Mouse (Mus musculus) thymus, adult 2 months (tissue): ENCODE measurements around the gene Myo1g. TPM values are rescaled to one million over a fixed set of nuclear protein-coding genes. Genes with fewer than 3 reads are reported as not detected.

Source experiments
- DNase-seq: peaks from one replicate; pipeline ENCODE4 v3.0.0; 2021
- H3K27ac ChIP-seq: fragments of 200-500 bp; 2 replicates; pipeline ENCODE4 v1.5.1; 2012; ENCODE audit warnings: low read length, control low read depth; ENCODE audit not compliant: control insufficient read depth, insufficient read depth
- H3K27me3 ChIP-seq: fragments of 200-500 bp; 2 replicates; pipeline ENCODE4 v1.6.1; 2012; ENCODE audit warnings: mild to moderate bottlenecking, low read length, moderate library complexity, mixed read lengths; ENCODE audit not compliant: control insufficient read depth, insufficient read depth
- H3K36me3 ChIP-seq: fragments of 200-500 bp; 2 replicates; pipeline ENCODE4 v1.6.1; 2012; ENCODE audit warnings: mild to moderate bottlenecking, low read length, moderate library complexity; ENCODE audit not compliant: control insufficient read depth, insufficient read depth
- H3K4me1 ChIP-seq: fragments of 200-500 bp; replicated peaks from 2 replicates; pipeline ENCODE4 v1.6.1; 2012; ENCODE audit warnings: low read length; ENCODE audit not compliant: control insufficient read depth, insufficient read depth
- H3K4me3 ChIP-seq: fragments of 200-500 bp; 2 replicates; pipeline ENCODE4 v1.5.1; 2012; ENCODE audit warnings: mild to moderate bottlenecking, low read length, control low read depth, moderate library complexity; ENCODE audit not compliant: control insufficient read depth, insufficient read depth
- CTCF ChIP-seq: fragments of 200-500 bp; IDR thresholded peaks from 2 replicates; pipeline ENCODE4 v1.5.1; 2012; ENCODE audit warnings: mild to moderate bottlenecking, control low read depth, low read length, moderate library complexity, borderline replicate concordance; ENCODE audit not compliant: control insufficient read depth, poor library complexity, insufficient read depth; ENCODE audit errors: extremely low read depth
- POLR2A ChIP-seq: fragments of 200-500 bp; IDR thresholded peaks from 2 replicates; pipeline ENCODE4 v1.6.1; 2012; ENCODE audit warnings: mild to moderate bottlenecking, low read length, control low read depth, moderate library complexity; ENCODE audit not compliant: control insufficient read depth, poor library complexity, insufficient read depth; ENCODE audit errors: extremely low read depth
- WGBS: fragments of 180-500 bp; shearing (Covaris S2); methylation state at CpG from one replicate; pipeline ENCODE4 v1.1.7; 2018; 5-methylcytosine and 5-hydroxymethylcytosine counted together
- polyA plus RNA-seq: library from polyadenylated mRNA; depleted of rRNA; stranded (reverse); fragments of >200 nt; gene quantifications from 2 replicates; pipeline ENCODE4 v1.2.3, GENCODE M21; 2012

Myo1g gene
- polyA plus RNA-seq, 1 experiment, result 216 TPM

DNA sequence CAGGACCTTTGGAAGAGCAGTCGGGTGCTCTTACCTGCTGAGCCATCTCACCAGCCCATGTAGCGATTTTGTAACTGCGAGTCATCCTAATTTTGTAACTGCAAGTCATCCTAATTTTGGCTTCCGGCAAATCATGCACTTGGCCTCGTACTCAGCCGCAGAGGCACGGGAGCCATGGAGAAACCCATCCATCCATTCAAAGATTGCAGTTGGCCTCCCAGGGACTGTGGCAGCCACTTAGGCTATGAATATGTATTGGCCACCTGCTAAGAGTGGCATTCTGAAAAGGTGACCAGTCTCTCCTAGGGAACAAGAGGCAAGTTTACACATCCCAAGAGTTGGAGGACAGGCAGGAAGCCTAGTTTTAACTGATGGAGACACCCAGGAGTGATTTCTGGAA lies 31.5 kb downstream of the Myo1g start:
- Histone ChIP-seq H3K27me3 (no peaks in the 10 kb centered on the region), H3K4me1 (no peaks in the 10 kb centered on the region), H3K4me3 (no peak overlapping the region), H3K36me3 (no peaks in the 10 kb centered on the region), H3K27ac (no peak overlapping the region)
- no peak for DNase-seq
- WGBS, result 97% methylated on average over 7 of the region's 7 CpGs
- TF ChIP-seq CTCF, result no peak
- no peak for TF ChIP-seq POLR2A

DNA sequence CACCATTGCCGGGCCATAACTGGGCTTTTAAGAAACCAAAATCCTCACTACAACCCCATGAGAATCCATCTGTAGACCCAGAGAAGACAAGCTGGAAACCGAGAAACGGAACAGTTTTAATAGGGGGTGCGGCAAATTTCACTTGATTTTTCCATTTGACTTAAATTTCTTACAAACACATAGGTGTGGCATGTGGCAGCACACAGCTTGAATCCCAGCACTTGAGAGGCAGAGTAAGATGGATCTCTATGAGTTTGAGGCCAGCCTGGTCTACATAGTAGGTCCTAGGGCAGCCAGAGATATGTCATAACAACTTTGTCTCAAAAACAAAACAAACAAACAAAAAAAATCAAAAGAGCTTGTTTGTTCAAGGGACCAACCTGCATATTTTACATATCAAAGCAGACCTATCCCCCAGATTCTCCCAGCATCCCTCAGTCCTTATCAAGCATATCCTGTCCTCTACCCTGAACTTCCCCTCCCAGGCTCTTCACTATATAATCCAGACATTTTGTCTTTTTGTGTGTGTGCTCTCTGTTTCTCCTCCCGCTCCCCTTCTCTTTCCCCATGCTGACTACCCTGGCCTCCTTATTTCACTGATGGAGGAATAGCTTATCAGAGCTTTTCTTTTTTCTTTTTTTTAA lies 32.6 kb downstream of the Myo1g start:
- H3K36me3 ChIP-seq, result no peaks in the 10 kb centered on the region
- H3K4me1 ChIP-seq, result no peaks in the 10 kb centered on the region
- H3K27ac ChIP-seq, result no peak overlapping the region
- TF ChIP-seq CTCF, result no peak
- TF ChIP-seq POLR2A, result no peak
- no peaks in the 10 kb centered on the region for H3K27me3 ChIP-seq
- WGBS, result 97% methylated on average over 5 of the region's 5 CpGs
- DNase-seq, result no peak
- no peak overlapping the region for H3K4me3 ChIP-seq

DNA sequence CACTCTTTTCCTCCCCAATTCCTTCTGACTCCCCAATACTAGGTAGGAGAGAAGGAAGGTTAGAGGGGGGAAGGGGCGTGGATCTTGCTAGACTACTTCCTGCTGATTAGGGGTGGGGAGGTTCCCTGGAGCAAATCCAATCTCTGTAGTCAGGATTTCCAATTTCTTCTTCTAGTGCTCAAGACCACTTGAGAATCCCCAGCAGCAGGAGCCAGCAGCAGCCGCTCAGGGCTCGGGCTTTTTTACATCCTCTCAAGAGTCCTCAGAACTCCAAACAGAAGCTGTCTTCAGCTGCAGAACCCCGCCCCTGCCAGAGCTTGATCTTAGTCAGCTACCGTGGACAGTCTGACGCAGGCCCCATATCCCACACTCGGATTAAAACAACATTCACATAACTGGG lies 33.3 kb downstream of the Myo1g start:
- 84% methylated on average over 7 of the region's 7 CpGs for WGBS
- H3K4me1 ChIP-seq, result no peaks in the 10 kb centered on the region
- no peaks in the 10 kb centered on the region for H3K27me3 ChIP-seq
- H3K4me3 ChIP-seq, result no peak overlapping the region
- H3K27ac ChIP-seq, result no peak overlapping the region
- TF ChIP-seq CTCF (no peak), POLR2A (no peak)
- no peaks in the 10 kb centered on the region for H3K36me3 ChIP-seq
- DNase-seq, result no peak

DNA sequence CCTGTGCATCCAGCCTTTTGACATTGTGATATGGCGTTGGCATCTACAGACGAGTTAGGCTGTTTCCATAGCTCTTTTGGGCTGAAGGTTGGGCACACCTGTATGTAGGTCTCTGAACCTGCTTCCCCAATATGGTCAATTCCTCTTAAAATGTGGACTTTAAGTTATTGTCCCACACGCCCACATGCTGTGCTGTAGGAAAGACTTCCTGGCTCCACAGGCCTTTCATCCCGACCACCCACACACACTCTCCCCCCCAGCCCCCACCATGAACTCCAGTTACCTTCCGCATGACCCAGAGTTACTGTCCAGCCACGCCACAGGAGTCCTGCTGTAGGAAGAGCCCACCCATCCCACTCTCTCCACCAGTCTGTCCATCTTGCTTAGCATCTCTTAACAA lies 33.8 kb downstream of the Myo1g start:
- TF ChIP-seq POLR2A (no peak), CTCF (no peak)
- Histone ChIP-seq H3K27ac (no peak overlapping the region), H3K4me3 (no peak overlapping the region), H3K27me3 (no peaks in the 10 kb centered on the region), H3K36me3 (no peaks in the 10 kb centered on the region), H3K4me1 (no peaks in the 10 kb centered on the region)
- WGBS, result 89% methylated on average over 6 of the region's 6 CpGs
- no peak for DNase-seq

DNA sequence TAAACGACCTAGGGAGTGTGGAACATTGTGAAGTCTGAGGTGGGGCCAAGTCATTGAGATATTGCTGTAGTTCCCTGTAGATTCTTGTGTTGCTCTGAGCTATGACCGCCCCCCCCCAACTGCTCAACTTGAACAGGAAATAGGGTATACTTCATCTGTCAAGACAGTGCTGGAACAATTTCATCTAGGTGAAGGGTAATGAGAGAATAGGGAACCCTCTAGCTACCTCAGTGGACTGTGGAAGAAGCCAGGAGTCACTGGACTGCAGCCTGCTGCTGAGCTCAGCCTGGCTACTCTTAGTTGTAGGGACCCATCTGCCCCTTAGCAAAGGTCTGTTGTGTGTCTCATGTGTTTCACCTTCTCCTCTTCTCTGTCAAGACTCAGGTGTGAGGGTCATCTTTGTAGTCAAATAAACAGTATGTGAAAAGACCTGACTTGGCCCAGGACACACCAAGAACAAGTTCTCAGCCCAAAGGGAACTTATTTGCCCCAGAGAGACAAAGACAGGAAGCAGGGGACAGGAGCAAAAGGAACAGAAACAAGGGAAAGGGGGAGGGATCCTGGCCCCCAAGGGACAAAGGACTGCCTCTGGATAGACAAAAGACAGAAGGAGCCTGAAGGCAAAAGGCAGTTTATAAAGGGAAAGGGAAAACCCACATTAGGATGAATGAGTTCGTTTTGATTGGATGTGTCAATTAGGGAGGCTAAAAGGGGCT lies 36.4 kb downstream of the Myo1g start:
- H3K36me3 ChIP-seq, result no peaks in the 10 kb centered on the region
- no peak for DNase-seq
- no peak overlapping the region for H3K27ac ChIP-seq
- no peaks in the 10 kb centered on the region for H3K27me3 ChIP-seq
- WGBS, result 63% methylated on average over 3 of the region's 3 CpGs
- H3K4me1 ChIP-seq, result peaks cover 5% of the 10 kb centered on the region; the same call in 1 of the 2 replicates
- TF ChIP-seq CTCF, result no peak
- no peak for TF ChIP-seq POLR2A
- no peak overlapping the region for H3K4me3 ChIP-seq

DNA sequence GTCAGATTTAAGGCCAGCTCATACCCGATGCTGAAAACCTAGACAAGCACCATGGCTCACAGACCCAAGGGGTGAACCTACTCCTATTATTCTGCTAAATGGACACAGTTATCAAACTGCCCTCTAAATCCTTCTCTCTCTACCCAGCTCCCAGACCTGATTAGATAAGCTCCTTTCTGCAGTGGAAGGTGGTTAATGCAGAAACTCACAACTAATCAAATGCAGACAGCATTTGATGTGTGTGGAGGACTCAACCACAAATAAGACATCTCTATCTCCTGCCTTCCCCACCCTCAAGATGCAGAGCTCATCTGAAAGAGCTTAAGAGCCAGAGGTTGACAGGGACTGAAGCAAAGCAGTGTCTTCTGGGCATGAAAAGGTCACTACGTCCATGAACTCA lies 37.7 kb downstream of the Myo1g start:
- H3K4me3 ChIP-seq, result no peak overlapping the region
- H3K27ac ChIP-seq, result no peak overlapping the region
- peaks cover 5% of the 10 kb centered on the region; the same call in 1 of the 2 replicates for H3K4me1 ChIP-seq
- WGBS, result 90% methylated on average over 2 of the region's 2 CpGs
- H3K27me3 ChIP-seq, result no peaks in the 10 kb centered on the region
- no peak for DNase-seq
- TF ChIP-seq POLR2A, result no peak
- TF ChIP-seq CTCF, result no peak
- no peaks in the 10 kb centered on the region for H3K36me3 ChIP-seq
